Mouse (Mus musculus): ENCODE measurements around the gene Tpm1.

Tpm1 gene

GRCm38 (mm10) chr9:67026890-67027289 is 22.3 kb downstream of the Tpm1 start:
- DNase-seq (ENCODE audit: low spot score): no peak

DNA sequence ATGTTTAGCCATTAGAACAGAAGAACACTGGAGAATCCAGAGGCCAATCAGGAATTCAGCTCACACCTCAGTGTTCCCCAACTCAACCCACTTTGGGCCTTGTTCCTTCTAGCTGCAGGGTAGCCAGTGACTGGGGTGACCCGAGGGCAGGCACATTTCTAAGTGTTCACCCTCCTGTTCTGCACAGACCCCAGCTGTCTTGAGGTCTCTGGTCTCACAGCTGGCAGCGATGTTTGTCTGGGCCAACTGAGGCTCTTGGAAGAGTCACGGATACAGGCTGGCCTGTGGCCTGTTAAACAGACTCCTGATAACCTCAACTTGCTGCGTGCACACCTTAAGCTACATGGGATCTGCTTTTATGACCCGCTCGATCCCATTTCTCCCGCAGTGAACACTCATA is 23.1 kb downstream of the Tpm1 start:
- no peak for DNase-seq (ENCODE audit: low spot score)

DNA sequence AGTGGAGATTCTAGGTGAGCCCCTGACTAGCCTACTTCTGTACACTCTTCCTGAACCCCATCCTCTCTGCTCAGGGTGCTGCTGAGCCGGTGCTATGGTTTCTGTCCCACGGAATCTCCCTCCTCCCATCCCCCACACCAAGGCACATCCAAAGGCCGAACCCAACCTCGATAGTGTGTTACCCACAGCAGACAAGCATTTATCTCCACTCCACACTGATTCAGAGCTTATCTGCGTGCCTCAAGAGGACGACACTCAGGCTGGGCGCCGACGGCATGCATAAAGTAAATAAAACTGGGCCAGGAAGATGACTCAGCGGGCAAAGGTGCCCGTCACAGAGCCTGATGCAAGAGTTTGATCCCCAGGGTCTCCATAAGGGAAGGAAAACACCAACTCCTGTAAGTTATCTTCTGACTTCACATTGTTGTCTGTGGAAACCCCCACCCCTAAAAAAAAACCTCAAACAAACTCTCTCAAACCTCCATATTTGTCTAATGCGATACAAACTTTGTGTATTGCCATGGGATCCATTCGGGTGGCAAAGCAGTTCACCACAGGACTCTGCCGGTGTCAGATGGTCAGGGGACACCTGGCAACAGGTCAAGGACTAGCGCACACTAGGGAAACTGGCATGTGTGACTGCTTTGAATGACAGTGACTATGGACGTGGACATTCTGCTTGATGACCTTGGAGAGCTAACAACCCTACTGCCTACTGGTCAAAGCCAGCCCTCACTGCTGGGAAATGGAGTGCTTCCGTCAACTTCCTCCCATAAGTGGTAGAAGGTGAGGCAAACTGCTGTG is 24.1 kb downstream of the Tpm1 start:
- DNase-seq (ENCODE audit: low spot score): no peak

GRCm38 (mm10) chr9:67023371-67023770 is 25.8 kb downstream of the Tpm1 start:
- DNase-seq (ENCODE audit: low spot score): no peak

DNA sequence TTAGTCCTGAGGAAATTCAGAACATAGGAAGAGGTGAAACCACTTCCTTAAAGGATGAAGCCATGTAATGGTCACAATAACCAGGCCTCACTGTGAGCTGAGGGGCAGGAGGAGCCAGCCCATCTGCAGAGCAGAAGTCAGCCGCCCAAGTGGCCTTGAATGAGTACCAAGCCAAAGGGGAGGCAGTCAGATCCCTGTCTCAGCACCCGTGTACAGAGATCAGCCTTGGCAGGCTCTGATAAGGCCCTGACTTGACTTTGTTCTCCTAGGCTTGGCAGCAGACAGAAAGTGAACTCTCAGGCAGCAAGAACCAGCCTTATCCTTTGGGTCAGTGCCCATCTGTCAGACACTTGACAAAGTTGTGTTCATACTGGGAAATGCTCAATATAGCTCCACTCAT is 29.1 kb downstream of the Tpm1 start:
- no peak for DNase-seq (ENCODE audit: low spot score)

DNA sequence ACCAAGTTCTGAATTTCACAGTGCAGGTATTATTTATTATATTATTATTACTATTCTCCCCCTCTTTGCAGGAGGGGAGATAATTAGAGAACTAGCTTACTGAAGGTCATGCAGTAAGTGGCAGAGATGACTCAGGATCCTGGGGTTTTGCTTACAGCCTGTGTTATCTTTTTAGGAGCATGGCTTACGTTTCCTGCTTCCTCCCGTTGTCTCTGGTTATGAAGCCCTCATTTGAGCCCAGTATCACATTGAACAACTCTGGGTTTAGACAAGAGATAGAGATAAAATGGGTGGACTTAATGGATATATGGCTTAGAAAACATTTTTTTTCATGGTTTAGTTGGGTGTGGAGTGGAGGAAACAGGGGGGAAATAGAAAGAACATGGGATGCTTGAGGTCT is 35.7 kb downstream of the Tpm1 start:
- no peak for DNase-seq (ENCODE audit: low spot score)

- no peak for DNase-seq (ENCODE audit: low spot score)
These were observed 36.7 kb downstream of the Tpm1 start for GRCm38 (mm10) chr9:67012470-67012869.

- no peak for DNase-seq (ENCODE audit: low spot score)
These were observed 37.7 kb downstream of the Tpm1 start for GRCm38 (mm10) chr9:67011483-67011882.

DNA sequence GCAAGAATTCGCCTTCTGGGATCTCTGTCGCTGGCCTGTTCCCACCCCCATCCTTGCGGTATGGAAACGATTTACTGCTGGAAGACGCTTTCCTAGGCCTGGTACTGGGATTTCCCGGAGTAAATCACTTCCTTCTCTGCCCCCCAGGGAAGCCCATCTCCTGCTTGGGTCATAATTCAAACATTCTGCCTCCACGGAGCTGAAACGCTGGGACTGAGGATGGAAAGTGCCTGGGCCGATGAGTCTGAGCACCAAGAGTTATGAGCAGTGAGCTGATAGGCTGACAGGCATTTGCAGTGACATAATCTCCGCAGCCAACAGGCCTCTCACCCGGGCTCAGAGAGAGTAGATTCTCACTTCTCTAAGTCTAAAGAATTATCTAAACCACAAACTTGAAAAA is 40.4 kb downstream of the Tpm1 start:
- DNase-seq (ENCODE audit: low spot score): peak; percentile 65

GRCm38 (mm10) chr9:67006376-67006775 is 42.8 kb downstream of the Tpm1 start:
- DNase-seq (ENCODE audit: low spot score): no peak

DNA sequence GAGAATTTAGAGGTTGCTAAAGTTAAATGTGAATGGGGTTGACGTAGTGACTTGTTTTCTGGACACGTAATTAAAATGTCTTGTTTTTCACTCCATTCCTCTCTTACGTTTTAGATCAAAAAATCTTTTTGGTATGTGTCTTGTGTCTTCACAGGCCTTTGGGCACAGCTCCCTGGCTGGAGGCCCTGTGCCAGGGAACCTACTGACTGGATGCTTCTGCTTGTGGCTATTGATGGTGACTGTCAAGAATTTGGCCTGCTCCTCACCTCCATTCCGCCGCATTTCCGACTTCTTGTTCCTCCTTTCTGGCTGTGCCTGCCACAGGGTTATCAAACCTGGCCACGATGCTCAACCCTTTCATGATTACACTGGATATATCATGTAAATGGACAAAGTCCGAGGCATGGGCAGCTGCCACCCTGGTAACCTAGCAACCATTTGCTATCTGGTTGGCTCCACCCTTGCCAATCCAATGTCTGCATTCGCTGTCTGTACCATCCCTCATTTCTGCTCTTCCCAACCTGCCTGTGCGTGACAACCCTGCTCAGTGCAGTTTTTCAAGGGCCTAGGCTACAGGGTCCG is 44.0 kb downstream of the Tpm1 start:
- DNase-seq (ENCODE audit: low spot score): no peak

GRCm38 (mm10) chr9:67003656-67004055 is 45.5 kb downstream of the Tpm1 start:
- no peak for DNase-seq (ENCODE audit: low spot score)

DNA sequence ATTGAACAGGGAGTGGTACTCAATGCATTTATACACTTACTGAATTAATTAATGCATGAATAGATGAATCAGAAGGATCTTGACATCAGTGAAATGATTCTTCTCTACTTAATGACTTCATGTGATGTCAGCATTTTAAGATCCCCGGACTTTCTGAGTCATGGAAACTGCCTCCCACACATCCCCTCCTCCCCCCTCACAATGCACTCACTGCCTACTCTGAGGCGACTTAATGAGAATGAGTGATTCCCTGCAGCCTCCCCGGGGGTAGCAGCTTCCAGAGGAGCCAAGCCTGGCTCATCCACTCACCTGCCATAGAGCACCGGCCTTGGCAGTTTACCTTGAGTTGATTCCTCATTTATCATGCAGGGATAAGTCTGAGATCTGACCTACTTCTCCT is 46.0 kb downstream of the Tpm1 start:
- no peak for DNase-seq (ENCODE audit: low spot score)

- no peak for DNase-seq (ENCODE audit: low spot score)
These were observed 47.7 kb downstream of the Tpm1 start for GRCm38 (mm10) chr9:67001506-67001905.

- DNase-seq (ENCODE audit: low spot score): peak; percentile 97
These were observed 48.2 kb downstream of the Tpm1 start for GRCm38 (mm10) chr9:67001050-67001449.

DNA sequence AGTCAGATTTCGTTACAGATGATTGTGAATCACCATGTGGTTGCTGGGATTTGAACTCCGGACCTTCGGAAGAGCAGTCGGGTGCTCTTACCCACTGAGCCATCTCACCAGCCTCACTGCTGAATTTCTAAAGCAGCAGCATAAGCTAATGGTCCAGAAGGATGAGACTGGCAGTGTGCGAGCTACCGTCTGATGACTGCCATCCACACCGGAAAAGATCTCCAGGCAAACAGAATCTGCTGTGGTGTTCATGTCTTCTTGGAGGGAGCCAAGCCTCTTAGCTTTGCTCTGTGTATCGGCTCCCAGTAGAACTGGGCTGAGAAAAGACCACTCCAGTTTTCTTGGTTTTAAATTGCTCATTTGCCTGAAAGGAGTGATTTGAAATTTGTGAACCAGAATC is 49.5 kb downstream of the Tpm1 start:
- no peak for DNase-seq (ENCODE audit: low spot score)

- no peak for DNase-seq (ENCODE audit: low spot score)
These were observed 57.3 kb downstream of the Tpm1 start for GRCm38 (mm10) chr9:66991750-66992410.

DNA sequence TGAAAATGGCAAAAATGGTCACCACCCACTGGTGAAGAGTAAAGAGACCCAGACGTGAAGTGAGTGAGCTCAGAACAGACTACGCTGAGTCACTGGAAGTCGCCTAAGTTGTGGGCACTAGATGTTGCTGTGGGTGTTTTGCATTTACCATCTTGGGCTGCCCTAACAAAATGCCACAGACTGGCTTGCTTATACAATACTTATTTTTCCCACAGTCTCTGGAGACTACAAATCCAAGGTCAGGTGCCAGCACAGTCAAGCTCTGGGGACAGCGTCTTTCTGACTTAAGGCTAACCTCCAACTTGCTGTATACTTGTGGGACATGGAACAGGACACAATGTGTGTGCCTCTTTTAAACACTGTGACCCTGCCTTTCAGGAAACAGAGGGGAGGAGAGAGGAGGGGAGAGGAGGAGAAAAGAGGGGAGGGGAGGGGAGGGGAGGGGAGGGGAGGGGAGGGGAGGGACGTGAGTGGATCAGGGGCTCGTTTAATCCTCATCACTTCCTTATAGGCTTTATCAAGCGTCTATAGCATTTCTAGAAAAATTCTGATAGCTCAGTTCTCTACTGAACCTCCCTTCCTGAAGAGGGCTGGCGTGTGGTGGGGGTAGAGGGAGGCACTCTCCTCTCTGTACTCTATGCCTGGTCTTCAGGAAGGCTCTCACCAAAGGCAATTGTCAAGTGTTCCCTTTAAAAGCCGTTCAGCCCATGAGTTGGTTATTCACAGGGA is 58.0 kb downstream of the Tpm1 start:
- no peak for DNase-seq (ENCODE audit: low spot score)

DNA sequence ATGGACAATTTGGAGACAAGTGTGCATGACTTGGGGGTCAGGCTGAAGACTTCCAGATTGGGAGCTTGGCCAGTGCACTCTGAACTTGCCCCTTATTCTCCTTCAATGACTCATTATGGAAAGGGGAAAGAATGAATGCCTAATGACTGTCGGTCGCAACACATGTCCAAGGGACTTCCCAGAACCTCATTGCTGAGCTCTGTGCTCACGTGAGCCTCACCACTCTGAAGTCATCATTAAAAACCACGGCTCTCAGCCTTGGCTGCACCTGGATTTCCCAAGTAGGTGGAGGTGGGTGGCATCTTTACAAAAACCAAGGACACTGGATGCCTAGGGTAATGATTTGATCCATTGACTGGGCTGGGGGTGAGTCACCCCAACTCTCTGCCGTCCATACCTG is 59.2 kb downstream of the Tpm1 start:
- DNase-seq (ENCODE audit: low spot score): no peak

DNA sequence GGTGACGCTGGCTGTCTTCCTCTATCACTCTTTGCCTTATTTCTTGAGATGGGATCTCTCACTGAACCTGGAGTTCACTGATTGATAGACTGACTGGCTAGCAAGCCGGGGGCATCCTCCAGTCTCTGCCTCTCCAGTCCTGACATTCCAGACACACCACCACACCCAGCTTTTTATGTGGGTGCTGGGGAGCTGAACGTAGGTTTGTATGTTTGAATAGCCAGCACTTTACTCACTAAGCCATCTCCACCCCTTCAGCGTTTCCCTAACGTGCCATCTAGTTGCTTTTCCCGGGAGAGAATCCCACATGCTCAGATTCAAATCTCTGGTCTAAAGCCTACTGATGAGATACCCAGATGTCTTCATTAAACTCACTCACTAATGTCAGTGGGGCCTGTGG is 59.6 kb downstream of the Tpm1 start:
- DNase-seq (ENCODE audit: low spot score): no peak

- no peak for DNase-seq (ENCODE audit: low spot score)
These were observed 60.3 kb downstream of the Tpm1 start for GRCm38 (mm10) chr9:66988888-66989414.

- DNase-seq (ENCODE audit: low spot score): no peak
These were observed 60.9 kb downstream of the Tpm1 start for GRCm38 (mm10) chr9:66988198-66988887.

Data from embryo, embryonic 10 days (tissue).